Mouse (Mus musculus) liver, adult 2 months (tissue): ENCODE measurements around the gene Atp5j2.

Experiments used
- CTCF ChIP-seq: fragments of 200-500 bp; IDR thresholded peaks from 2 replicates; pipeline ENCODE4 v1.5.1; 2011; ENCODE audit warnings: low read depth, low read length, control low read depth
- POLR2A ChIP-seq: fragments of 200-500 bp; IDR thresholded peaks from 2 replicates; pipeline ENCODE4 v1.6.1; 2011; ENCODE audit warnings: low read length, control low read depth; ENCODE audit not compliant: insufficient read depth; ENCODE audit errors: extremely low read depth

DNA sequence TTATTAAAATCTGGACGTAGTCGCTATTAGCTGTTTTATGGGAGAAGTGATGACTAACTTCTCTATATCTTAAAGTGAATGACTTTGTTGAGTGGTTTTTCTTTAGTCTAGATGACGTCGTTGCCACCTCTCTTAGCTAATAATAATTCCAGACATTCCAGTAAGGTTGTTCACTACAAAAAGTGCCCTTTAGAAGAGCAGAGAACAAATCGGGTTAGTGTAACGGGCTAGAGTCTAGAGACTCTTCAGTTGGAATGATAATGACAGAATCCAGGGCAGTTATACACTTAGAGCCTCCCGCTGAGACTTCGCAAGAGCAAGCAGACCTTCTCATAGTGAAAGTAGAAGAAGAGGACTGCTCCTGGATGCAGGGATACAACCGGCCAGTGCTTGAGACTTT lies 13.2 kb upstream of the Atp5j2 start:
- TF ChIP-seq POLR2A (no peak), CTCF (no peak)
